Mouse (Mus musculus) bone marrow, adult 2 months (tissue): ENCODE results near the gene Vwce.

Source experiments
- CTCF ChIP-seq: fragments of 200-500 bp; IDR thresholded peaks from 2 replicates; pipeline ENCODE4 v1.5.1; 2011; ENCODE audit warnings: low read length, control low read depth; ENCODE audit not compliant: control insufficient read depth, insufficient read depth
- POLR2A ChIP-seq: fragments of 200-500 bp; IDR thresholded peaks from 2 replicates; pipeline ENCODE4 v1.6.1; 2011; ENCODE audit warnings: low read depth, mild to moderate bottlenecking, control low read depth, low read length, borderline replicate concordance; ENCODE audit not compliant: control insufficient read depth

GRCm38 (mm10) chr19:10637840-10638239 lies 3.8 kb downstream of the Vwce start:
- TF ChIP-seq CTCF (no peak), POLR2A (no peak)
